Mouse (Mus musculus): ENCODE results near the gene Cfap45. TPM values are rescaled to one million over a fixed set of nuclear protein-coding genes. Genes with fewer than 3 reads are reported as not detected.

Cfap45 gene
- total RNA-seq, 2 experiments from 2014 or later = 4.2 to 4.8 TPM

- peak; percentile 82 to 88 for DNase-seq (ENCODE audit: low spot score in 2 of 2)
- TF ChIP-seq CTCF (conservative IDR thresholded peaks at IDR 0.05) = peak; percentile 99
- no peak overlapping the region for H3K27ac ChIP-seq
- no peak overlapping the region for H3K4me3 ChIP-seq
Observed at GRCm38 (mm10) chr1:172528701-172529100, 8.1 kb downstream of the Cfap45 start.

- DNase-seq (ENCODE audit: low spot score in 2 of 2) = no peak
- TF ChIP-seq CTCF (conservative IDR thresholded peaks at IDR 0.05) = no peak
- no peak overlapping the region for H3K4me3 ChIP-seq
Observed at GRCm38 (mm10) chr1:172530544-172531220, 10.1 kb downstream of the Cfap45 start.

DNA sequence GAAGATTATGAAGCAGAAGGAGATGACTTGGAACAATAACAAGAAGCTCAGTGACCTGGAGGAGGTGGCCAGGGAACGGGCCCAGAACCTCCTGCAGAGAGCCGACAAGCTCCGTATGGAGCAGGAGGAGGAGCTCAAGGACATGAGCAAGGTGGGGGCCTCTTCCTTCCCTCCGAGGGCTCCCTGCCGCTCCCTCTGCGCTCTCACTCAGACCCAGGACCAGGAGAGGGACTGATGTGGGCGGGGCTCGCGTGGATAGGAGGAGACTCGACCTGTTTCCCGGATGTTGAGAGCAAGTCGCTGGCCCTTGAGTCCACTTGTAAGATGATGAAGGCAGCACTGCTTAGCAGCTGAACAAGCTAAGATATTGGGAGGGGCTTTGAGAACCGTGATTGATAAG lies 11.9 kb downstream of the Cfap45 start:
- Histone ChIP-seq H3K27ac (no peak overlapping the region), H3K4me3 (no peak overlapping the region; the same call in 1 of the 2 replicates)
- no peak for DNase-seq (ENCODE audit: low spot score in 2 of 2)
- no peak for TF ChIP-seq CTCF (conservative IDR thresholded peaks at IDR 0.05)

More at GRCm38 (mm10) chr1:172530544-172531220, 10.1 kb downstream of the Cfap45 start:
- H3K27ac ChIP-seq = no peak overlapping the region

GRCm38 (mm10) chr1:172535116-172535515 lies 14.5 kb downstream of the Cfap45 start:
- Histone ChIP-seq H3K4me3 (no peak overlapping the region), H3K27ac (no peak overlapping the region)
- no peak for DNase-seq (ENCODE audit: low spot score in 2 of 2)
- no peak for TF ChIP-seq CTCF (conservative IDR thresholded peaks at IDR 0.05)

- H3K27ac ChIP-seq = no peak overlapping the region
- no peak overlapping the region for H3K4me3 ChIP-seq
- no peak for DNase-seq (ENCODE audit: low spot score in 2 of 2)
- TF ChIP-seq CTCF (conservative IDR thresholded peaks at IDR 0.05) = no peak
Observed at GRCm38 (mm10) chr1:172539827-172540226, 19.2 kb downstream of the Cfap45 start.

DNA sequence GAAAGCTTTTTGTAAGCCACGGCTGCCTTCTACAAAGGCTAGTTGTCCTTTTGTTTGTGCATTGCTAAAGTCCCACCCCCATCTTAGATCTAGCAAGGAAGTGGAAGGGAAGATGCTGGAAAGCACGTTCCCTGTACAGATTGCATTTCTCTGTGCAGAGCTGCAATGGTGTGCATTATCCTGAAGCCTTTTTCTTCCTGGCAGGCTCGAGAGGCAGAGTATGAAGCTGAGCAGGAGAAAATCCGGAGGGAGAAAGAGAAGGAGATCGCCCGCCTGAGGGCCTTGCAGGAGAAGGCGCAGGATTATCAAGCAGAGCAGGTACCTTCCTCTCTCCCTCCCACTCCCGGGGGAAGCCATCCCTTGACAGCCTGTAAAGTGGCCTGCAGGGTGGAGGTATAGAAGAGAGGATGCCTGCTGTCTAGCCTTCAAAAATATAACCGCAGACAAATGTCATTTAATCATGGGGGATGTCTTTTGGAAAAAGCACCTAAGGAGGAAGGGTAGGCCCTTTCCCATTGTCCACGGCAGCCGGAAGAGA lies 19.8 kb downstream of the Cfap45 start:
- Histone ChIP-seq H3K4me3 (no peak overlapping the region), H3K27ac (no peak overlapping the region)
- no peak for DNase-seq (ENCODE audit: low spot score in 2 of 2)
- no peak for TF ChIP-seq CTCF (conservative IDR thresholded peaks at IDR 0.05)

DNA sequence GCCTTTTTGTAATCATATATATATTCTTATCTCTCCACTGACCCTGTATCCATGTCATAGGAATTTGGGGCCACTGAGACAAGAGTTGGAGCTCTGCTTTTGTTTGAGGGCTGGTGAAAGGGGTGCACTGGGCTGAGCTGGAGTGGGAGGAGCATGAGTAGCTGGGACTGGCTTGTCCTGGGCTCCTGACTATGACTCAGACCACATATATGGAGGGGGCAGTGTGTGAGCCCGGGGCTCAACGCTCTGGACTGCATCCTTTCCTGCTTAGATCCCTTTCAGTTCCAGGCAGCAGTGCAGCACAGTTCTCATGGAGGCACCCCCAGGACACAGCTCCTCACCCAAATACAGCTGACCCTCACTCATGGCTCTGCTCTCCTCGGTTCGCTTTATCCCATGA lies 25.5 kb downstream of the Cfap45 start:
- no peak overlapping the region for H3K4me3 ChIP-seq
- DNase-seq (ENCODE audit: low spot score in 2 of 2) = no peak
- H3K27ac ChIP-seq = no peak overlapping the region
- no peak for TF ChIP-seq CTCF (conservative IDR thresholded peaks at IDR 0.05)

GRCm38 (mm10) chr1:172548501-172548900 lies 27.9 kb downstream of the Cfap45 start:
- H3K27ac ChIP-seq = no peak overlapping the region
- TF ChIP-seq CTCF (conservative IDR thresholded peaks at IDR 0.05) = no peak

GRCm38 (mm10) chr1:172549314-172549713 lies 28.7 kb downstream of the Cfap45 start:
- Histone ChIP-seq H3K4me3 (no peak overlapping the region), H3K27ac (no peak overlapping the region)
- TF ChIP-seq CTCF (conservative IDR thresholded peaks at IDR 0.05) = no peak
- DNase-seq (ENCODE audit: low spot score in 2 of 2) = no peak

More at GRCm38 (mm10) chr1:172548501-172548900, 27.9 kb downstream of the Cfap45 start:
- no peak overlapping the region for H3K4me3 ChIP-seq
- no peak for DNase-seq (ENCODE audit: low spot score in 2 of 2)

- TF ChIP-seq CTCF (conservative IDR thresholded peaks at IDR 0.05) = no peak
- no peak for DNase-seq (ENCODE audit: low spot score in 2 of 2)
- Histone ChIP-seq H3K4me3 (peak overlapping the region; percentile 53; the same call in 1 of the 2 replicates), H3K27ac (no peak overlapping the region)
Observed at GRCm38 (mm10) chr1:172549717-172550116, 29.1 kb downstream of the Cfap45 start.

DNA sequence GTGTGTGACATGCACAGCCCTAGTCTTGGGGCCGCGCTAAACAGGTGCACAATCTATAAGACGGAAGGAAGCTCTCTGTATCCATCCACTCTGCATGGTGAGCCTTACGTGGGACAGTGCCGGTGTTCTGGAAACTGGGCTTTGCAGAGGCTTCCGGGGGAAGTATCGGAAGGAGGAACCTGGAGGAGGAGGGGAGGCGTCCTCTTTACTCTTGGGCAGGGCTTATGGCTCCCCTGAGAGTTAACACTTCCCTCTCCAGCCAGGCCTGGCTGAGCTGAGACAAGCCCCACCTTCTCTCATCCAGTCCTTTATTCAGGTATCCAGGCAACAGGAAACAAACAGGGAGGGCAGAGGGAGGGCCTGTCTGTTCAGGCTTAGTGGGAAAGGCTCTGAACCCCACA lies 29.9 kb downstream of the Cfap45 start:
- H3K27ac ChIP-seq = no peak overlapping the region

DNA sequence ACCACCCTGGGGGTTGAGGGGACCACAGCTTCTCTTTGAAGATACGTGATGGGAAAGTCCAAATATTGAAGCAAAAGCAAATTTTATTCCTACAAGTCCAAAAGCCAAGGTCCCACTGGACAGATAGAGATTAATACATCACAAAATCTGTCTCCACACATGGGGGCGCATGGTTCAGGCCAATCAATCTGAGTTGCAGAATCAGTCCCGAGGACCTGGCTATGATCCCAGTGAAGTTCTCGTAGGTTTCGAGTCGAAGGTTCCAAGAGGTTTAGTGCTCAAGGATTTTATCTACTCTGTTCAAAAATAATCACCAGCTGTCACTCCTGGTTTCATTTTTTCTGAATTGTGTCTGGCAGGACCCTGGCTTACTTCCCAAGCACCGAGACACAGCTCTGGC lies 30.4 kb downstream of the Cfap45 start:
- no peak for TF ChIP-seq CTCF (conservative IDR thresholded peaks at IDR 0.05)
- peak overlapping the region; percentile 53 for H3K4me3 ChIP-seq
- DNase-seq (ENCODE audit: low spot score in 2 of 2) = no peak
- no peak overlapping the region for H3K27ac ChIP-seq

More for the DNA sequence above, 29.9 kb downstream of the Cfap45 start:
- TF ChIP-seq CTCF (conservative IDR thresholded peaks at IDR 0.05) = no peak
- peak overlapping the region; percentile 53 for H3K4me3 ChIP-seq
- DNase-seq (ENCODE audit: low spot score in 2 of 2) = peak; percentile 25 to 41

DNA sequence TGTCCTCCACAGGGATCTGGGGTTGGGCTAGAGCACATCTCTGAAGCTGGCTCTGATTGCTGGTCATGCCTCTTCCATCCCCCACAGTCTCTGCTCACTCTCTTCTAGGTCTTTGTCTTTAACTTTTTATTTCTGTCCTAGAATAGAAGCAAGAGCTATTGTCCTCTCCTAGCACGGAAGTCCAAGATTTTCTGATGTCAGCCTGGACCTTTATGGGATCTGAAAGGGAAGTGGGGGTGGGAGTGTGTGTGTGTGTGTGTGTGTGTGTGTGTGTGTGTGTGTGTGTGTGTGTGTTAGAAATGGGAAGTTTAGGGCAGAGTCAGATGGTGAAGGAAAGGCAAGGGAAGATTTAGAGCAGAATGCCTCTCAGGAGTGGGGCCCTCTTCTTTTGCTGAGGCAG lies 32.0 kb downstream of the Cfap45 start:
- TF ChIP-seq CTCF (conservative IDR thresholded peaks at IDR 0.05) = no peak
- Histone ChIP-seq H3K4me3 (no peak overlapping the region), H3K27ac (no peak overlapping the region)
- no peak for DNase-seq (ENCODE audit: low spot score in 2 of 2)

DNA sequence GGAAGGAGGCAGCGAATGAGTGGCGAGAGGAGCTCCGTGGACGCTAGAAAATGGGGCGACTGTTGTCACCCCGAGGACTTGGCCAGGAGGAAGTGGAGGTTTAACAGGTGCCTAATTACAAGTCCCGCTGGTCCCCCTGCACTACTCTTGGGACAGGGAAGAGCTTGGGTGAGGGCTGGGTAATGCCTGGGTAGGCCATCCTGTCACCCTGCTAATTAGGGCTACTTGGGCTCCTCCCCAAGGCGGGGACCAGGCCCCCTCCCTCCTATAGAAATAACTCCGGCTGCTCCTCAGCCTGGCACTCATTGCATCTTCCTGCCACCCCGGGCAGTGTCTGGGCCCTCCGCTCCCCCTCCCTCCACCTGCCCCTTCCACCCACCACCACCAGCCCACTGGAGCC lies 35.0 kb downstream of the Cfap45 start, which contains the start of gene Vsig8:
Gene Vsig8, plus strand, starts transcription at position 301 of the 400 bp plus-strand sequence.
- Histone ChIP-seq H3K4me3 (no peak within 1 kb of the TSS), H3K27ac (no peak within 1 kb of the TSS)
- no peak for DNase-seq (ENCODE audit: low spot score in 2 of 2)
- no peak for TF ChIP-seq CTCF (conservative IDR thresholded peaks at IDR 0.05)
